Mouse (Mus musculus) embryo, embryonic 11.5 days (tissue): ENCODE results near the gene Dhrs4.

Experiments
- DNase-seq: peaks from one replicate; pipeline ENCODE4 v3.0.0-alpha.2; 2012; ENCODE audit warnings: low read depth, low spot score

Gene Dhrs4

DNA sequence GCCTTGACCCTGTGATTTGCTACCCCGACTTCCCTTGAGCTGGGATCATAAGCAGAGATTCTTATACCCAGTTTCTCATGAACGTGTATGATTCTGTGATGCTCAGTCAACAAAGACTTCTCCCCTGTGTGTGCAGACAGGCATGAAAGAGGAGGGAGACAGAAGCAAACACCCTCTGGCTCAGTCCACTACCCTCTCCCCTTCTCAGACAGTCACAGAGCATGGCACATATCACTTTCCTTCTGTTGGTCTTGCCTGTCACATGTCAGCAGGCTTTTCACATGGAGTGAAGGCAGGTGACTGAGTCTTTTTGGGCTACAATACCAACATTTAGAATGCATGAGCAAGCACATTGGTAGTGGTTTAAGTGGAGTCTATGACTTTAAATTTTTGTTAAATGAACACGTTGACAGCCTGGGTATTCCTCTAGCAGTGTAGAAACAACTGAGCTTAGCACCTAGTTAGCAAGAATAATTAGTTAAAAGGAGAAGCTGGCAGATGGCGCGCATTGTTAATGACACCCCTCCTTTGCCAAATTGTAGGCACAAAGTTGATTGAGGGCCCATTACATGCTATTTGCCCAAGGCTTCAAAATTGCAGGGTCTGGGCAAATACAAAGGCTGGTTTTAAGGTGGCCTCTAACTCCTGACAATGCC, 6.0 kb downstream of the Dhrs4 start:
- no peak for DNase-seq

- no peak for DNase-seq
These were observed 8.3 kb downstream of the Dhrs4 start for GRCm38 (mm10) chr14:55486836-55487235.

DNA sequence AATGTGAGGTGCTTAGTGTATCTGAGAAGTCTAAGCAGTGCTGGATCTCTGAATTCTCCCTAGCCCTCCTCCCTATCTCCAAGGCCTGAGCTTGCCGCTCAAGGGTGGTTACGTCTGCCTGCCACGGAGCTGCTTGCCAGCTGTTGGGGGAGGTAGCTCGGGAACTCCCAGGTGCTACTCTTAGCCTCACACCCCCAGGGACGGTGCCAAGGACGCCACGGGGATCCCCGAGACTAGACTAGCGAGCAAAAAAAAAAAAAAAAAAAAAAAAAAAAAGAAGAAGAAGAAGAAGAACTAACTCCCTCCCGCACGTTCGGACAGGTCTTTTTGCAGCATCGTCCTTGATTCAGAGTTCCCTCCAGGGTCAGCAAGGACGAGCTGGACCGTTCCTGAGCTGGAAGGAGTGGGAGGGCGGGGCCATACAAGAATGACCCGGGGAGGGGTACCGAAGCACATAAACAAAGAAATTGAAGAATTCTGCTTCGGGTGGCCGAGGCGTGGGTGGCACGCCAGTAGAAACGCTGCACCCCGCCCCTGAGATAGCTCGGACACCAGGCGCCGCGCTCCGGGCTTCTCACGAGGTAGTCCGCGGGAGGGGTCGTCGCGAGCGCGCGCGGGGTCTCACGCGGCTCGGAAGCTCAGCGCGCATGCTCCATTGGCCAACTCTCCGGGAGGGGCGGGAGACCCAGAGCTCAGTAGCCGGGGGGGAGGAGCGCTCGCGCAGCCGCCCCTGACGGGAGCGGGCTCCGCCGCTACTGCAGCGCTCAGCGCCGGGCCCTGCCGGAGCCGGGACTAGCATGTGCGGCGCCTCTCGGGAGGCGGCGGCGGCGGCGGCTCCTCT, 12.0 kb downstream of the Dhrs4 start, which contains the start of gene Carmil3:
Carmil3 (plus strand) TSS at position 291 of the 841 bp plus-strand sequence.
- peak; percentile 60 for DNase-seq

GRCm38 (mm10) chr14:55491291-55491833, 12.8 kb downstream of the Dhrs4 start:
- DNase-seq, result peak; percentile 48

- DNase-seq, result no peak
These were observed 13.5 kb downstream of the Dhrs4 start for GRCm38 (mm10) chr14:55492103-55492502.

- DNase-seq, result no peak
These were observed 17.1 kb downstream of the Dhrs4 start for GRCm38 (mm10) chr14:55495509-55496240.

GRCm38 (mm10) chr14:55496761-55497448, 18.3 kb downstream of the Dhrs4 start:
- DNase-seq, result no peak

DNA sequence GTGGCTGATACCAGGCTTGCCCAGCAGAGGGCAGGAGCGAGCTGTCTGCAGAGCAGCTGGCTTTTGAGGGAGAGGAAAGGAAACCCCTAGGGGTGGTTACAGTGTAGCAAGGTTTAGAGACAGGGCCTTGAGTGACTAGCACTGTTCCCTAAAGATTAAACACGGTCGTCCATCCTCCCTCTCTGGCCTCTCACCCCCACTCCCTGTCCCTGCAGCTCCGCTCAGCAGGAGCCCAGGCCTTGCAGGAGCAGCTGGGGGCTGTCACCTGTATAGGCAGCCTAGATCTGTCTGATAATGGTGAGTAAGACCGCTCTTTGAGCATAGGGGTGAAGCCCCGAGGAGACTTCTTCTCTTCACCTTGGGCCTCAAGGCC, 18.9 kb downstream of the Dhrs4 start:
- DNase-seq, result peak; percentile 78

DNA sequence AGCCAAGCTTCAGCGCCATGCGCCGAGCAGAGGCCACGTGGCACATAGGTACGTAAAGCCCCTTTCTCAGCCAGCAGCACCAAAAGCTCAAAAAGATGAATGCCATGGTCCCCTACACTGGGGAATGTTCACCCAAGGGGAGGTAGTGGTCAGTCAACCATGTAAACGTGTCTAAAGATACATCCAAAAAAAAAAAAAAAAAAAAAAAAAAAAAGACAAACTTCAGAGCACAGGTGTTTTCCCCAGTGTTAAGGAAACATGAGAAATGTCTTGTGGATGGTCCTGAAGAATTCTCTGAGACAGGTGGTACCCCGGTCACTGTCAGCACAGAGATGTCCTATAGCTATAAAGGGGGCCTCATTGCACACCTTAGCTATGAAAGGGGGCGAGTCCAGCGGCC, 27.1 kb downstream of the Dhrs4 start:
- DNase-seq, result no peak

DNA sequence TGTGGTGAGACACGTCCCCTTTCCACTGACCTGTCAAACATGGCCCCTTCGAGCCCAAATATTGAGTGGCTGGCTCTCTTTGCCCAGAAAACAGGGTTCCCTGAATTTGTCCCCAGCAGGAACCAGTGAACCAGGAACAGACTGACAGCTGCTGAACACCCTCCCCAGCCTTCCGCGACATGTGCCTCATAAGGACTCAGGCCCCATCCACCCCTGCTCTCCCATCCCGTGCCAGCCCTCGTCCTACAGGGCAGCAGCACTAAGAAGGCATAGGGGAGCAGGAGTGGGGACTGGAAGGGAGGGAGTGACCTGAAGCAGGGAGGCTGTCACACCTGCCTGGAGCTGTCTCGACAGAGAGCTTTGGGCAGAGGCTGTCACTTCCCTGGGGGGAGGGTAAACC, 29.2 kb downstream of the Dhrs4 start:
- no peak for DNase-seq

- DNase-seq, result no peak
These were observed 31.0 kb downstream of the Dhrs4 start for GRCm38 (mm10) chr14:55509540-55509939.

GRCm38 (mm10) chr14:55510125-55510731, 31.7 kb downstream of the Dhrs4 start, which contains the start of gene Cpne6:
Cpne6 (plus strand) TSS chr14:55510445.
- no peak for DNase-seq

GRCm38 (mm10) chr14:55511037-55511436, 32.5 kb downstream of the Dhrs4 start:
- no peak for DNase-seq

GRCm38 (mm10) chr14:55513927-55514326, 35.4 kb downstream of the Dhrs4 start:
- no peak for DNase-seq

DNA sequence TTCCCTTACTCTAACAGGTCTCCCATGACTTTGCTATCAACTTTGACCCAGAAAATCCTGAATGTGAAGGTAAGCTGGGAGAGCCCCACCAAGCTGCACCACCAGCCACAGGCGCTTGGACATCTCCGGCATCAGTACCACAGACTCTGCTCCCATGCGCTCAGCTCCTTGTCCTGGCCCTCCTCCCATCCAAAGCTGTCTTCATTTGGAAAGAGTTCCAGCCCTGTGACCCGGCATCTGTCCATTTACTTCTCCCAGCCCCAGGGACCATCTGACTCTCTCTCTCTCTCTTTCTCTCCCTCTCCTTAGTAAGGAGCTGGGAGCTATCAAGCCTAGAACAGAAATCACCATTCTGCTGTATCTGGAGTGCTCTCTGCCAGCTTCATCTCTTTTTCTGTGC, 37.3 kb downstream of the Dhrs4 start:
- no peak for DNase-seq

DNA sequence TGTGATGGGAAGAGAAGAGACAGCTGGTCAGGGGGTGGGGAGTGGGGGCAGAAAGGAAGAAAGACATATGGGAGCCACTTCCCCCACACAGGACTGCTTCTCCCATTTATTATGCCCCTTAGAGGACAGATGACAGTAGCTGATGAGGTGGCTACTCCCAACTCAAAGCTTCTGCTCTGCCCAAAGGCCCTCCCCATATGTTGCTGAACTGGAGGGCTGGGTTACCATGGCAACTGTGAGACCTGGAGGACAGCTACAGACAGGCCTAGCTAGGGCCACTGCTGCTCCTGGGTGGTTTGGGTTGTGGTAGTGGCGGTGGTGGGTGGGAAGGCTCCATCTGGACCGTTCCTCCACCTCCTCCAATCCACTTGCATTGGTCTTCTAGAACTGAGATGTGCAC, 40.3 kb downstream of the Dhrs4 start:
- no peak for DNase-seq

- no peak for DNase-seq
These were observed 41.0 kb downstream of the Dhrs4 start for GRCm38 (mm10) chr14:55519604-55520003.

- no peak for DNase-seq
These were observed 42.1 kb downstream of the Dhrs4 start for GRCm38 (mm10) chr14:55520451-55521361.

GRCm38 (mm10) chr14:55524062-55524461, 45.5 kb downstream of the Dhrs4 start:
- no peak for DNase-seq

- no peak for DNase-seq
These were observed 46.2 kb downstream of the Dhrs4 start, which contains the start of gene Nrl for GRCm38 (mm10) chr14:55524785-55525184. Nrl (minus strand) TSS chr14:55524981.
